Mouse (Mus musculus) limb, embryonic 10.5 days (tissue): Measurements from ENCODE around the gene Trip12. TPM values are rescaled to one million over a fixed set of nuclear protein-coding genes. Genes with fewer than 3 reads are reported as not detected.

Source experiments
- DNase-seq: peaks from one replicate; pipeline ENCODE4 v3.0.0-alpha.2; 2017; ENCODE audit warnings: low spot score
- H3K27ac ChIP-seq: fragments of 300-500 bp; sonication (generic); 2 replicates; pipeline ENCODE4 v1.5.1; 2016; ENCODE audit warnings: mild to moderate bottlenecking
- H3K27me3 ChIP-seq: fragments of 300-500 bp; sonication (generic); 2 replicates; pipeline ENCODE4 v1.6.1; 2016; ENCODE audit warnings: low read depth, mild to moderate bottlenecking; ENCODE audit not compliant: poor library complexity, severe bottlenecking
- H3K36me3 ChIP-seq: fragments of 300-500 bp; sonication (generic); 2 replicates; pipeline ENCODE4 v1.6.1; 2016; ENCODE audit warnings: mild to moderate bottlenecking, moderate library complexity
- H3K4me1 ChIP-seq: fragments of 300-500 bp; sonication (generic); 2 replicates; pipeline ENCODE4 v1.6.1; 2016
- H3K4me3 ChIP-seq: fragments of 300-500 bp; sonication (generic); 2 replicates; pipeline ENCODE4 v1.5.1; 2016; ENCODE audit warnings: mild to moderate bottlenecking, moderate library complexity
- H3K9me3 ChIP-seq: fragments of 300-500 bp; sonication (generic); replicated peaks from 2 replicates; pipeline ENCODE4 v1.6.1; 2016; ENCODE audit warnings: mild to moderate bottlenecking
- WGBS: fragments of 180-500 bp; shearing (Covaris S2); methylation state at CpG from one replicate; pipeline ENCODE4 v1.1.7; 2016; 5-methylcytosine and 5-hydroxymethylcytosine counted together
- polyA plus RNA-seq: library from polyadenylated mRNA; unstranded; fragments of >200 nt; fragmentation: Nextera tagmentation; extraction: Ambion mirVana; gene quantifications from 2 replicates; pipeline ENCODE4 v1.2.1, GENCODE M21; 2016

Gene Trip12
- polyA plus RNA-seq, 1 experiment from 2014 or later: 73.9 TPM

GRCm38 (mm10) chr1:84851512-84852235 lies 11.4 kb upstream of the Trip12 start:
- Histone ChIP-seq H3K4me3 (no peak overlapping the region), H3K4me1 (no peaks in the 10 kb centered on the region), H3K27ac (no peak overlapping the region)

GRCm38 (mm10) chr1:84850471-84850870 lies 10.2 kb upstream of the Trip12 start:
- 97% methylated on average over 7 of the region's 7 CpGs for WGBS
- no peak for DNase-seq
- H3K36me3 ChIP-seq: peaks cover 8% of the 10 kb centered on the region; the same call in 1 of the 2 replicates
- no peaks in the 10 kb centered on the region for H3K9me3 ChIP-seq
- H3K27me3 ChIP-seq: no peaks in the 10 kb centered on the region
- H3K4me1 ChIP-seq: no peaks in the 10 kb centered on the region
- H3K4me3 ChIP-seq: no peak overlapping the region
- H3K27ac ChIP-seq: no peak overlapping the region

More at GRCm38 (mm10) chr1:84851512-84852235, 11.4 kb upstream of the Trip12 start:
- 45% methylated on average over 9 of the region's 9 CpGs for WGBS
- Histone ChIP-seq H3K27me3 (no peaks in the 10 kb centered on the region), H3K36me3 (peaks cover 8% of the 10 kb centered on the region; the same call in 1 of the 2 replicates), H3K9me3 (no peaks in the 10 kb centered on the region)
- peak; percentile 27 for DNase-seq

- Histone ChIP-seq H3K9me3 (no peaks in the 10 kb centered on the region), H3K4me3 (no peak overlapping the region), H3K4me1 (no peaks in the 10 kb centered on the region), H3K27ac (no peak overlapping the region), H3K36me3 (peaks cover 8% of the 10 kb centered on the region; the same call in 1 of the 2 replicates), H3K27me3 (no peaks in the 10 kb centered on the region)
- no peak for DNase-seq
- 93% methylated on average over 7 of the region's 7 CpGs for whole genome bisulfite sequencing
These were observed 9.5 kb upstream of the Trip12 start for GRCm38 (mm10) chr1:84849804-84850203.

DNA sequence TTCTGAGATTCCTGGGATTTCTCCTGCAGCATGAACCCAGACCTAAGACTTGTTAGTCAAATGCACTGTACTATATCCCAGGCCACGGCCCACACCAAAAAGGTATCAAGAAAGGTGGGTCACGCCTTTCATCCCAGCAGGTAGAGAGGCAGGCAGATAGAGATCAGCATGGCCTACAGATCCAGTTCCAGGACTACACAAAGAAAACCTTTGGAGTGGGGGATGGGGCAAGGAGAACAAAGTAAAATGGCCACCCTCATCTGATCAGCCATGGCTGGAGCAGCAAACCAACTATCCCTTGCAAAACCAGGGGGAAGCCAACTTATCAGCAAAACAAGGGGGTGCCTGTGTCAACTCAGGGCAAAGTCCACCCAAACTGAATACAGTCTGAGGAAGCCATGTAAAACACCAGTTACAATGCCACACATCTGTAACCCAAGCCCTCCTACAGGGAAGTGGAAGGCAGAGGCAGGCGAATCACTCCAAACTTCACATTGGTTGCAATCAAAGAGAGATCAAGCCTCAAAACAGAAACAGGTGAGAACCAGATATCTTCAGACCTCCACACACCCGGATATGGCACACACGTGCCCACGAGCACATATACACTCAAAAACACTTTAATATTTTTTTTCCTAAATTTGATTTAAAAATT lies 8.6 kb upstream of the Trip12 start:
- H3K27ac ChIP-seq: no peak overlapping the region
- DNase-seq: no peak

DNA sequence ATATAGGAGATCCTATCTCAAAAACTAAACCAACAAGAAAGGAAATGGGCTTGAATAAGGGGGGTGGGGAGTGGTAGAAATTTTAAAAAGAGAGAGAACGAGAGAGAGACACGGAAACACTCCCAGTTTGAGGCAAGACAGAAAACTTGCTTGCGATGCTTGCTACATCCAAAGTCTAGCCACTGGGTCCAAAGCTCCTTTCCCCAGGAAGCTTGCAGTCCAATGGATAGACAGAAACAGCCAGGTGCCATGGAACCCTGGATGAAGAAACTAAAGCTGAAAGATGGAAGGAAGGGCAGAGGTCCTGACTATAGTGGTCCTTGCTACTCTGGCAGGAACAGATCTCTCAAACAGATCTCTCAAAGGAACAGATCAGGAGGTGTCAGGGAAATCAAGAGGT lies 8.0 kb upstream of the Trip12 start:
- Histone ChIP-seq H3K9me3 (no peaks in the 10 kb centered on the region), H3K4me3 (no peak overlapping the region), H3K4me1 (no peaks in the 10 kb centered on the region), H3K27ac (no peak overlapping the region), H3K27me3 (no peaks in the 10 kb centered on the region), H3K36me3 (peaks cover 8% of the 10 kb centered on the region; the same call in 1 of the 2 replicates)
- WGBS: 97% methylated on average over 3 of the region's 3 CpGs
- DNase-seq: no peak

More for the DNA sequence above, 8.6 kb upstream of the Trip12 start:
- 95% methylated on average over 6 of the region's 6 CpGs for WGBS
- H3K4me3 ChIP-seq: no peak overlapping the region
- H3K4me1 ChIP-seq: no peaks in the 10 kb centered on the region
- no peaks in the 10 kb centered on the region for H3K27me3 ChIP-seq
- H3K36me3 ChIP-seq: peaks cover 8% of the 10 kb centered on the region; the same call in 1 of the 2 replicates
- no peaks in the 10 kb centered on the region for H3K9me3 ChIP-seq

- Histone ChIP-seq H3K27ac (no peak overlapping the region), H3K36me3 (peaks cover 14% of the 10 kb centered on the region; the same call in 1 of the 2 replicates), H3K4me3 (no peak overlapping the region), H3K9me3 (no peaks in the 10 kb centered on the region), H3K4me1 (no peaks in the 10 kb centered on the region), H3K27me3 (no peaks in the 10 kb centered on the region)
- 85% methylated on average over 7 of the region's 7 CpGs for WGBS
- no peak for DNase-seq
These were observed 7.4 kb upstream of the Trip12 start for GRCm38 (mm10) chr1:84847698-84848097.

DNA sequence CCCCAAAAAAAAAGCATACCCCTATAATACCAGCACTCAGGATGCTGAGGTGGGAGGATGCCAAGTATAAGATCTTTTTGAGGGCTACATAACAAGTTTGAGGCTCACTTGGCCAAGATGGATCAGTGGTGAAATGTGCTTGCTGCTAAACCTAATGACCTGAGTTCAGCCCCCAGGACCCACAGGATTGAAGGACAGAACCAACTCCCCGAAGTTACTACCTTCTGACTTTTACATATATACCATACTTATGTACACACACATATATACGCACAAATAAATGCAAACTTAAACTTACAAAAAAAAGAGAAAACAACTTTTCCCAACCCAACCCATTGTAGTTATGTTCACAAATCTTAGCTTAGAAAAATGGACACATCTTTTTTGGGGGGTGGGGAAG lies 3.0 kb upstream of the Trip12 start:
- Histone ChIP-seq H3K27ac (no peak overlapping the region), H3K4me3 (no peak overlapping the region), H3K9me3 (no peaks in the 10 kb centered on the region), H3K27me3 (no peaks in the 10 kb centered on the region), H3K36me3 (0 out of 2 replicates have a peak, but pooled peaks cover 8% of the 10 kb centered on the region), H3K4me1 (peaks cover 4% of the 10 kb centered on the region; the same call in 1 of the 2 replicates)
- 95% methylated on average over 2 of the region's 2 CpGs for WGBS
- DNase-seq: no peak

DNA sequence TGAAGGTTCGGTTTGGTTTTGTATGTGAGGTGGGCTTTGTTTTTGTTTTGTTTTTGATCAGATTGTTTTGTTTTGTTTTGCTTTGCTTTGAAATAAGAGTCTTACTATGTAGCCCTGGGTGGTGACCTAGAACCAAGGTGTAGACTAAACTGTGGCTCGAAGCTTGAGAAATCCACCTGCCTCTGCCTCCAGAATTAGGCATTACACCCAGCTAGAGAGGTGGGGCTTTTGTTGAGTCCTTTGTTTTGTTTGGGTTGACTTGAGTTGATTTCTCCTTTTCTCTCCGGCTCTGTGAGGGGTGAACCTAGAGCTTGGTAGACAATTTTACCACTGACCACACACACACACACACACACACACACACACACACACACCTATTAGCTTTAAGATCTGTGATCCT lies 745 bp upstream of the Trip12 start:
- Histone ChIP-seq H3K27ac (no peak overlapping the region), H3K4me3 (peak overlapping the region; percentile 97), H3K9me3 (no peaks in the 10 kb centered on the region), H3K36me3 (0 out of 2 replicates have a peak, but pooled peaks cover 6% of the 10 kb centered on the region), H3K4me1 (peaks cover 10% of the 10 kb centered on the region), H3K27me3 (no peaks in the 10 kb centered on the region)
- 83% methylated on average over 3 of the region's 3 CpGs for WGBS
- no peak for DNase-seq

DNA sequence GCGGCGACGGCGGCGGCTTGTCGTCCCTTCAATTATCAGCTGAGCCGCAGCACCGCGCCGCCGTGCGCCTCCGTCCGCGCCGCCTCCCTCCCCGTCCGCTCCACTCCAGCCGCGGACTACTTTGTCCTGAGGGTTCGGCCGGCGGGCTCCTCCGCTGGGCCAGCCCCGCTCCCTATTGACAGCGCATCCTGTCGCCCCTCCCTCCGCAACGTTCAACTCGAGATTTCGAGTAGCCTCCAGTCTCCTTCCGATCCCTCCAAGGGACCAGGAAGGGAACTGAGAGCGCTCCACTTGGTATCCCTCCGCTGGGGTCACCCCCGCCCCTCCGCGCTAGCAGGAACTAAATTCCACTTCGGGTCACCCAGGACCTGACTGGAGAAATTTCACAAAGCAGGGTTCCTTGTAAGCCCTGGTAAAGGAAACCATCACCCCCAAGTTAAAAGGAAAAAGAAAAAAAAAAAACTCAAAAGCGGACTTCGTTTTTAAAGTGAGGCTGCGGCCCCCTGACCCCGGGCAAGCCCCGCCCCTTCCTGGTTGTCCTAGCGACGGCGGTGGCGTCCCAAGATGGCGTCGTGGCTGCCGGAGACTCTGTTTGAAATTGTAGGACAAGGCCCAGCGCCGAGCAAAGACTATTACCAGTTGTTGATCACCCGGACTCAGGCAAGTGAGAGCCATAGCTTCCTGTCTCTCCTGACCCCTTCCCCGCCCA lies 853 bp downstream of the Trip12 start, which contains the start of gene Fbxo36:
TSS of gene Fbxo36 (plus strand) at position 533 of the 709 bp plus-strand sequence.
- Histone ChIP-seq H3K27ac (peak within 1 kb of the TSS; percentile 98), H3K9me3 (no peaks in the 10 kb centered on the region), H3K27me3 (no peaks in the 10 kb centered on the region), H3K4me3 (peak within 1 kb of the TSS; percentile 97), H3K36me3 (0 out of 2 replicates have a peak, but pooled peaks cover 6% of the 10 kb centered on the region), H3K4me1 (peaks cover 10% of the 10 kb centered on the region)
- peak; percentile 92 for DNase-seq
- under 1% methylated on average over 53 of the region's 54 CpGs for WGBS

DNA sequence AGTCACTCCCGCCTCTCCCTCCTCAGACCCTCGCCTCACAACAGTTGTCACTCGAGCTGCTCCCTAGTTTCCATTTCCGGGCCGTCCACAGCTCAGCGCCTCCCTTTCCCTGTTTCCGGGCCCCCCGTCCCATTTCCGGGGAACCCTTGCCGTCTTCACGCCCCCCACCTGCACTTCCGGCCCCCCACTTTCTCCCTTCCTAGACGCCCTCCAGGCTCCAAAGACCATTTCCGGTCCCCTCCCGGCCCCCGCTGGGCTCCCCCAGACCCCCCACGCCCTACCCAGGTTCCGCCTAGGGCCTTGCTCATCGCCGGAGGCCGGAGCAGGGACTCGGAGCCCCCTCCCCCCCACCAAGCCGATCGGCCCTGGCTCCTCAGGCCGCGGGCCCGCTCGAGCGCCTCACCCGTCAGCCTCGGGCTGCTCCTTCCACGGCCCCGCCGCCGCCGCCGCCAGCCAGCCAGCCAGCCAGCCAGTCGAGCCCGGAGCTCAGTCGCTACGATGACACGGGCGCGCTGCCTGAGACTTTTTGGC lies 1.6 kb downstream of the Trip12 start:
- Histone ChIP-seq H3K9me3 (no peaks in the 10 kb centered on the region), H3K27ac (peak overlapping the region; percentile 98), H3K4me1 (peaks cover 10% of the 10 kb centered on the region), H3K36me3 (peaks cover 14% of the 10 kb centered on the region), H3K27me3 (no peaks in the 10 kb centered on the region), H3K4me3 (peak overlapping the region; percentile 97)
- peak; percentile 82 for DNase-seq
- WGBS: under 1% methylated on average over 44 of the region's 44 CpGs

GRCm38 (mm10) chr1:84838156-84838555 lies 2.2 kb downstream of the Trip12 start:
- Histone ChIP-seq H3K4me1 (peaks cover 10% of the 10 kb centered on the region), H3K9me3 (no peaks in the 10 kb centered on the region), H3K27ac (peak overlapping the region; percentile 98), H3K27me3 (no peaks in the 10 kb centered on the region), H3K36me3 (peaks cover 17% of the 10 kb centered on the region), H3K4me3 (peak overlapping the region; percentile 97)
- no peak for DNase-seq
- WGBS: under 1% methylated on average over 22 of the region's 22 CpGs

DNA sequence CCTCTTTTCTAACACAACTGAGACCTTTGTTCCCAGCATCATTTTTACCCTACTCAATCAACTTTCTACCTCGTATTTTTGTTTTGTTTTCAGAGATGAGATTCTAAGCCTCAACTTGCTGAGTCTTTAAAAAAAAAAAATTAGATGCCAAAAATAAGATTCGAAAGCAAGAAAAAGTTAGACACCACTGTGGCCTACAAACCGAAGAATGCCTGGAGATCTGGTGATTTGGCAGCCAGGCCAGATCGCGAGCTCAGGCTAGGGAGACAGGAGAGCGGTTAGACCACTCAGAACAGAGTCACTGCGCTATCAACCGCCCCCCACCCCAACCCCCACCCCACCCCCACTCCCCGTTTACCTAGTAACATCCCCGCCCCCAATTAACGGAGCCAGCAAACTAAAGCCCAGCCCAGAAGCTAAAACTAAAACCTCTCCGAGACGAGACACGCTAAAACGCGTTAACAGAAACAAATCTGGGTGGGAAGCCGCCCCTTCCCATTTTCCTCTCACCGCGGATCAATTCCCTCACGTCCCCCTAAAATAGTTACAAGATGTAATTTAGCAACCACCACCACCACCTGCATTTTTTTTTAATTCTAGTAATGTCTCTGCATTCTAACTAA lies 2.7 kb downstream of the Trip12 start:
- H3K27me3 ChIP-seq: no peaks in the 10 kb centered on the region
- 10% methylated on average over 20 of the region's 20 CpGs for WGBS
- peaks cover 18% of the 10 kb centered on the region for H3K36me3 ChIP-seq
- peak overlapping the region; percentile 98 for H3K27ac ChIP-seq
- peak overlapping the region; percentile 97 for H3K4me3 ChIP-seq
- H3K9me3 ChIP-seq: no peaks in the 10 kb centered on the region
- DNase-seq: no peak
- peaks cover 10% of the 10 kb centered on the region for H3K4me1 ChIP-seq
